Comparison of ENCODE assay signal across 8 mouse cellular contexts in genomic region chr7:67644291-67644690, GRCm38 (mm10). TPM values are rescaled to one million over a fixed set of nuclear protein-coding genes. Genes with fewer than 3 reads are reported as not detected.
DNase-seq lines count a peak whose midpoint lies in the region; ATAC-seq lines count a peak whose summit lies in the region.

No protein-coding gene starts in this region.

- no peaks in the 10 kb centered on the region for H3K9me3 ChIP-seq in kidney, embryonic 16.5 days (ENCODE audit: low read length)
- H3K9me3 ChIP-seq in hindbrain, embryonic 12.5 days (replicated peaks) = no peaks in the 10 kb centered on the region
- no peaks in the 10 kb centered on the region for H3K9me3 ChIP-seq in midbrain, embryonic 15.5 days

- peak overlapping the region; percentile 59 for H3K4me2 ChIP-seq in kidney, embryonic 16.5 days (replicated peaks; ENCODE audit: low read depth, low read length)
- peak overlapping the region; percentile 75 for H3K4me2 ChIP-seq in hindbrain, embryonic 12.5 days (replicated peaks)
- H3K4me2 ChIP-seq in midbrain, embryonic 15.5 days = peak overlapping the region; percentile 48

- H3K4me3 ChIP-seq in kidney, embryonic 16.5 days (ENCODE audit: low read length) = peak overlapping the region; percentile 91
- H3K4me3 ChIP-seq in brown adipose tissue, adult 24 weeks (ENCODE audit: insufficient read depth, low read depth, low read length) = peak overlapping the region; percentile 32; the same call in 1 of the 2 replicates
- H3K4me3 ChIP-seq in hindbrain, embryonic 12.5 days = peak overlapping the region; percentile 64
- H3K4me3 ChIP-seq in midbrain, embryonic 15.5 days = peak overlapping the region; percentile 75

- H3K36me3 ChIP-seq in kidney, embryonic 16.5 days (ENCODE audit: insufficient read depth, low read length) = peaks cover 4% of the 10 kb centered on the region; the same call in 1 of the 2 replicates
- H3K36me3 ChIP-seq in hindbrain, embryonic 12.5 days = no peaks in the 10 kb centered on the region
- H3K36me3 ChIP-seq in midbrain, embryonic 15.5 days (replicated peaks) = no peaks in the 10 kb centered on the region; the same call in 1 of the 2 replicates

- WGBS in kidney, embryonic 16.5 days = 36% methylated on average over 8 of the region's 8 CpGs
- 51% methylated on average over 8 of the region's 8 CpGs for WGBS in hindbrain, embryonic 12.5 days
- WGBS in midbrain, embryonic 15.5 days = 40% methylated on average over 8 of the region's 8 CpGs

- no peak for ATAC-seq in kidney, embryonic 16.5 days (ENCODE audit: low FRiP score, low TSS enrichment)
- ATAC-seq in hindbrain, embryonic 12.5 days (ENCODE audit: low FRiP score) = no peak
- ATAC-seq in midbrain, embryonic 15.5 days (replicated peaks) = no peak

- H3K27ac ChIP-seq in kidney, embryonic 16.5 days (ENCODE audit: low read length) = no peak overlapping the region
- no peak overlapping the region for H3K27ac ChIP-seq in brown adipose tissue, adult 24 weeks (replicated peaks; ENCODE audit: low read depth, low read length)
- no peak overlapping the region for H3K27ac ChIP-seq in hindbrain, embryonic 12.5 days
- no peak overlapping the region for H3K27ac ChIP-seq in midbrain, embryonic 15.5 days

- peak overlapping the region; percentile 73 for H3K9ac ChIP-seq in kidney, embryonic 16.5 days (replicated peaks; ENCODE audit: low read length)
- peak overlapping the region; percentile 74 for H3K9ac ChIP-seq in hindbrain, embryonic 12.5 days
- H3K9ac ChIP-seq in midbrain, embryonic 15.5 days = peak overlapping the region; percentile 83

- peaks cover 27% of the 10 kb centered on the region for H3K4me1 ChIP-seq in kidney, embryonic 16.5 days (ENCODE audit: insufficient read depth, low read length)
- H3K4me1 ChIP-seq in brown adipose tissue, adult 24 weeks (ENCODE audit: control insufficient read depth, insufficient read depth, insufficient read length, low read length) = 0 out of 2 replicates have a peak, but pooled peaks cover 2% of the 10 kb centered on the region
- H3K4me1 ChIP-seq in hindbrain, embryonic 12.5 days = peaks cover 19% of the 10 kb centered on the region
- peaks cover 23% of the 10 kb centered on the region for H3K4me1 ChIP-seq in midbrain, embryonic 15.5 days

- no peaks in the 10 kb centered on the region for H3K27me3 ChIP-seq in kidney, embryonic 16.5 days (ENCODE audit: insufficient read depth, low read length)
- no peaks in the 10 kb centered on the region for H3K27me3 ChIP-seq in hindbrain, embryonic 12.5 days
- H3K27me3 ChIP-seq in midbrain, embryonic 15.5 days (replicated peaks) = no peaks in the 10 kb centered on the region

- no peak for DNase-seq in kidney, adult 18-20 months
- no peak for DNase-seq in layer of hippocampus, postnatal 36 days
- DNase-seq in layer of hippocampus, adult 8-10 months (ENCODE audit: low spot score in 2 of 2) = no peak
- DNase-seq in adrenal gland, adult (ENCODE audit: inconsistent age in 2 of 2, low spot score in 1 of 2) = no peak

RNA-seq across cellular contexts. Expression of gene Lrrc28, which starts 0.8 kb away (rescaled TPM):
- polyA plus RNA-seq in kidney, embryonic 16.5 days (2015; fragmentation: Nextera tagmentation; extraction: Ambion mirVana) = 14.4 and 15.1 TPM in 2 replicates
- 11.2 and 16.2 TPM in 2 replicates for polyA plus RNA-seq in brown adipose tissue, adult 24 weeks (2012; ENCODE audit: insufficient read depth, insufficient read length, missing spikeins)
- 31.3 and 33.8 TPM in 2 replicates for polyA plus RNA-seq in hindbrain, embryonic 12.5 days (2016; fragmentation: Nextera tagmentation; extraction: Ambion mirVana)
- polyA plus RNA-seq in midbrain, embryonic 15.5 days (2015; fragmentation: Nextera tagmentation; extraction: Ambion mirVana) = 26.0 and 28.5 TPM in 2 replicates
- total RNA-seq in layer of hippocampus, postnatal 36 days (2021) = 10 to 100 TPM; 38.3 to 46.2 TPM
- total RNA-seq in layer of hippocampus, adult 8-10 months (2022) = 10 to 100 TPM; 26.5 to 45.6 (median 42.1) TPM

RNA-seq across cellular contexts. Expression of gene Ttc23, which starts 2.9 kb away (rescaled TPM):
- polyA plus RNA-seq in kidney, embryonic 16.5 days (2015; fragmentation: Nextera tagmentation; extraction: Ambion mirVana) = 30.4 and 32.6 TPM in 2 replicates
- 13.3 and 16.1 TPM in 2 replicates for polyA plus RNA-seq in brown adipose tissue, adult 24 weeks (2012; ENCODE audit: insufficient read depth, insufficient read length, missing spikeins)
- polyA plus RNA-seq in hindbrain, embryonic 12.5 days (2016; fragmentation: Nextera tagmentation; extraction: Ambion mirVana) = 31.6 and 33.1 TPM in 2 replicates
- polyA plus RNA-seq in midbrain, embryonic 15.5 days (2015; fragmentation: Nextera tagmentation; extraction: Ambion mirVana) = 7.5 and 7.7 TPM in 2 replicates
- 1 to 10 TPM; 6.2 to 9.0 TPM for total RNA-seq in layer of hippocampus, postnatal 36 days (2021)
- 1 to 10 TPM; 6.6 to 7.9 (median 7.3) TPM for total RNA-seq in layer of hippocampus, adult 8-10 months (2022)

Comparison
In these comparisons a context has a peak if more than half of its experiments do, and no peak if none do; other contexts are left out.
1. H3K4me3 ChIP-seq: peak in every context shown above with its lines; median percentile 91 in kidney, embryonic 16.5 days; 75 in midbrain, embryonic 15.5 days; 64 in hindbrain, embryonic 12.5 days; 32 in brown adipose tissue, adult 24 weeks.